Mouse (Mus musculus): ENCODE measurements around the gene Slc35f1. TPM values are rescaled to one million over a fixed set of nuclear protein-coding genes. Genes with fewer than 3 reads are reported as not detected.

The Slc35f1 gene
- total RNA-seq (2015) (not detected in 2 replicates), total RNA-seq (2017) (not detected in 2 replicates)

GRCm38 (mm10) chr10:52690334-52690991, at the start of gene Slc35f1:
Slc35f1 (plus strand) TSS chr10:52690533.
- ATAC-seq (replicated peaks; ENCODE audit: poor library complexity), result peak; percentile 68

- no peak for ATAC-seq (replicated peaks; ENCODE audit: poor library complexity)
These were observed 19.1 kb upstream of the Slc35f1 start for GRCm38 (mm10) chr10:52671234-52671633.

DNA sequence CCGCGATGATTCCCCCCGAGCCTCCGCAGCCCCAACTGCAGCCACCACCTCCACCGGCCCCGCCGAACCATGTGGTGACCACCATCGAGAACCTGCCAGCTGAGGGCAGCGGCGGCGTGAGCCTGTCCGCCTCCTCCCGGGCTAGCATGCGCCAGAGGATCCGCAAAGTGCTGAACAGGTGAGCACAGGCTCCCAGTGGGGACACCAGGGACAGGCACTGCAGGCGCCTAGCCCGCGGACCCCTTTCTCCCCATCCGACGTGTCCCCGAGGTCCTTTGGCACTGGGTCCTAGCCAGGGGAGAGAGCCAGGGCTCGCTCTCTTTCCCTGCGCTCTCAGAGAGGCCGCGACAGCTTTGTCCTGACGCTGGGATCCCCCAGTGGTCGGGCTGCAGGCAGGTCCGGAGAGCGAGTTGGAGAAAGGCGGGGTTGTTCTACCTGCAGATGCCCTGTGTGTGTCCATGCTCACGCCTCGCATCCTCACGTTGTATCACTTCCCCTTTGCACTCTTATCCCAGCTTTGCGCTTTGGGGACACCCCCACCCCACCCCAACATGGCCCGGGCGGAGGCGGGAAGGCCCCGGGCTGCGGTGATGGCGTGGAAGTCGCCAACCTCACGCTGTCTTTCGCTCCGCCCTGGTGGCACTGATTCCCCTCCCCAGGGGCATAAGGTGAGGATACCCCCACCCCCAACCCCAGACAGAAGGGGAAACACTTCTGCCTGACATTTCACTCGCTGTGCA, 829 bp downstream of the Slc35f1 start:
- peak; percentile 50 for ATAC-seq (replicated peaks; ENCODE audit: poor library complexity)

- ATAC-seq (replicated peaks; ENCODE audit: poor library complexity), result no peak
These were observed 13.4 kb downstream of the Slc35f1 start for GRCm38 (mm10) chr10:52703688-52704087.

DNA sequence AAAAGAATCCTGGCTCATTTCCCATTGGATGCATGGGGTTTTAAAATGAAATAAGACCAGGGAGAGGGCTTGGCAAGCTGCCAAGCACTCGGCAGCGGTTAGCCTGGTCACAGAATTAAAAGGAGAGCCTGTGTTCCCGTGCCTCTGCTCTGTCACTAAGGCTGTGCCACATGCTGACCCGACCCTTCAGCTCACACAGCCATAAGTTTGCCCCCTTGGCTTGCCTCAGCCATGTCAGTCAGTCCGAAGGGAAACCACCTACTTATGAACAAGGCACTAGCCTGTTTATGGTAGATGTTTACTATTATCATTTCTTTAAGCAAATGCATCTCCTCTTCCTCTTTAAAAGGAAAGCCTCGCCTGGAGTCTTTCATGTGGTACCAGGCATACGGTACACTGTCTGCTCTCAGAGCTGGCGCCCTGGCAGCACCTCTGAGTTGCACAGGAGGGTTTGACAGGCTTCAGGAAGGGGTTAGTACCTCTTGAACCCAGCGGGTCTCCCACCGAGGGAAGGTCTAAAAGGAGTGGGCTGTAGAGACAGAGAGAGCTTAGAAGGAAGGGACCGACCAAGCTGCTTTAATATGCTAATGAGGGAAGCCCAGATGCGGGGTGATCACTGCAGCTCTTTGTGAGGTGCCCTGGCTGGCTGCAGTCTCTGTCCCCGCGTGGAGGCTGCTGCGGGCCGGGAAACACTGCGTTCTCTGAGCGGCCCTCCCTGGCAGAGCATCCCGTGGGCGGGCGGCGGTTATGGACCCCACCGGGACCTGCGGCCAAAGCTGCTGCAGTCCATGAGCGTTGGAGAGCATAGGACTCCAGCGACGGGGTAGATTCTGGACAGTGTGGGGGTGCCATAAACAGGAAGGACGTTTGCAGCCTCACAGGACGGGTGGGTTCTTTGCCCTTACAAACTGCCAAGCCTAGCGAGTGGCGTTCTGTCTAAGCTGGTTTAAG, 14.0 kb downstream of the Slc35f1 start:
- ATAC-seq (replicated peaks; ENCODE audit: poor library complexity), result 0 out of 2 replicates have a peak, but pooled peaks have one; percentile 9

DNA sequence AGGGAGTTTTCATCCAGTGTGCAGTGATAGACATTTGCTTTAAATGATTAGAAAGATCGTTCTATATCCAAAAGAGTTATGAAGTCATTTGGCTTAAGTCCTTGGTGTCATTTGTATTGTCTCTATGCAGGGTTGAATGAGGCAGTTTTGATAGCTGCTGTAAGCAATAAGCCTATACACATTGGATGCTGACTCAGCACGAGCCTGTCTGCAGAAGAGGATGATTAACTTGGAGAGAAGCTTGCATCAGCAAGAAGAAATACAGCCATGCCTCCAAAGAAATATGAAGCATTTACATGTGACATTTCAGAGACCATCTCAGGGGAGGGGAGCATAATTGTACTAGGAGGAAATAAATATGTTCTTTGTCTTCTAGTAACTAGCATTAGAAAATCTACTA, 19.1 kb downstream of the Slc35f1 start:
- no peak for ATAC-seq (replicated peaks; ENCODE audit: poor library complexity)

GRCm38 (mm10) chr10:52712166-52712565, 21.8 kb downstream of the Slc35f1 start:
- ATAC-seq (replicated peaks; ENCODE audit: poor library complexity), result no peak

DNA sequence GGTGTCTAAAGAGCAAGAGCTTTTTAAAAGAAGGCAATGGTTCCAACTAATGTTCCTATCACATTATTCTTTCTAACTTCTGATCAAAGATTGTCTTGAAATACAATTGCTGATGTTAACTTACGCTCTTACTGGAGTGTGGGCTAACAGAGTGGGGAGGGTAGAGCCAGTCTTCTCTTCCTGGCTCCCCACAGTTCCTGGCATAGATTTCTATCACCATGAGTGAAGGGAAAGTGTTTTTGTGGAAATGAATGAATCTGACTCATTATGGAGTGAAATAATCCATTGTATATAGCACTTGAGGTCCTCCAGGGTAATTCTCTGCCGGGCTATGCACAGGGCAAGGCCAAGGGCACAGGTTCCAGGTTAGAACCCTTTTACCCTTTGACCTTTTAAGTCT, 24.2 kb downstream of the Slc35f1 start:
- ATAC-seq (replicated peaks; ENCODE audit: poor library complexity), result no peak

DNA sequence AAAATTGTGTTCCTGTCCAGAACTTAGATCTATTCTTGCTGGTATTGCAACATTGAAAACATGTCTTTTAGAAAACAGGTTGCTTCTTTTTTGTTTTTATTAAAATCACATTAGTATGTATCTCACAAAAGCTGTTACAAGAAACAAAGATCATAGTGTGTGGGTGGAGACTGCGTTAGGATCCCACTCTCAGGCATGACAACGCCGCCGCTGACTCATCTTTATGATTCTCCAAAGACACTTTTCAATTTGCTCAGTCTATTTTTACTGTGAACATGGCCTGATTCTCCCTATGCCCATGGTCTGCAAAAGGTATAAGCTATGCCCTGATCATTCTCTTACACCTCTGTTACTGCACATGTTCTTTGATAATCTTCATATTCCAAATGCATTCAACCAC, 24.8 kb downstream of the Slc35f1 start:
- ATAC-seq (replicated peaks; ENCODE audit: poor library complexity), result no peak

GRCm38 (mm10) chr10:52718199-52718917, 28.0 kb downstream of the Slc35f1 start:
- no peak for ATAC-seq (replicated peaks; ENCODE audit: poor library complexity)

DNA sequence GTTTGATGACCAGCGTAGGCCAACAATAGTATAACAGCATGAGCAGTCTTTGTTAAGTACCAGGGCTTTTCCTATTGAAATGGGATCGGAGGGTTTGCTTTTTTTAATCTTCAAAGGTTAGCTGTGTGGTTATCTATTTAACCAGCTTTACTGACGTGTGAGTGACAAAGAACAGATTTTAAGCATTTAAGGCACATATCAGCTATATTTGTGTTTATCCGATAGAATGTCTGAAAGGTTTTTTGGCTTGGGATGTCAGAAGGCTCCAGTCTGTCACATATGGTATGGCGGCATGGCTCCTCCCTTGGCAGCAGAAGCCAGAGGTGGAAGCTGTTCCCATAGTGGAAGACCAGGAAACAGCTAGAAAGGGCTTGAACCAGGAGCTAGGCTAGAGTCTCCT, 36.3 kb downstream of the Slc35f1 start:
- no peak for ATAC-seq (replicated peaks; ENCODE audit: poor library complexity)

- no peak for ATAC-seq (replicated peaks; ENCODE audit: poor library complexity)
These were observed 52.5 kb downstream of the Slc35f1 start for GRCm38 (mm10) chr10:52742671-52743379.

- no peak for ATAC-seq (replicated peaks; ENCODE audit: poor library complexity)
These were observed 53.5 kb downstream of the Slc35f1 start for GRCm38 (mm10) chr10:52743831-52744230.

- ATAC-seq (replicated peaks; ENCODE audit: poor library complexity), result no peak
These were observed 57.8 kb downstream of the Slc35f1 start for GRCm38 (mm10) chr10:52748028-52748597.

GRCm38 (mm10) chr10:52755949-52756679, 65.8 kb downstream of the Slc35f1 start:
- ATAC-seq (replicated peaks; ENCODE audit: poor library complexity), result no peak

DNA sequence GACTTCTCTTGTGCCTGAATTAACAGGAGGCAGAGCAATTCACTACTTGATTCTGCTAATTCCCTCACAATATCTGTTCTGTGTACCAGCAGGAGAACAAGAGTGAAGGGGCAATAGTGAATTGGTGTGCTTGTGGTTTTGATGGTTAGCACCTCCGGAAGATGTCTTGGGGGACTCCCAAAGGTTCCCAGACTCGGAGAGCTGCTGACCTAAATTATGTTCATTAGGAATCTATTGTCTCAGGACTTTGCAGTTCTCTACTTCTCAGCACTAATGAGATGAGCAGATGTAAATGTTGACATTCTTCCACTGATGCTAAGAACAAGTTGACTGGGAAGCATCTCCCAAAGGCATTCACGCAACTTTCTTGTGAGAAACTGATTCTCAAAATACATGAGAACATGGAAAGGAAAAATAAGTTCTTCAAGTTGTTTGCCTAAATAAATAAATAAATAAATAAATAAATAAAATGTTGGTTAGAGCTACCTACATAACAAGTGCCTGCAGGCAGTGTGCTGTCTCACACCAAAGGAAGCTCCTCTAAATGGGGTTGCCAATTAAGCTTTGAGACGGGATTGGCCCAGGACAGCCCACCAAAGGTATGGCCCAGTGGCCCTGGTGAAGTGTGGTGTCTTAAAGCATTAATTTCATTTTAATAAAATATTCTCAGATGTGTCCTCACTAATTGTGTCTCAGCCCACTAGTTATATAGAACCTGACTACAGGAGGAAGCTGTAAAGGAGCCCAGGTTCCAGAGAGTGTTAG, 67.3 kb downstream of the Slc35f1 start:
- ATAC-seq (replicated peaks; ENCODE audit: poor library complexity), result no peak

GRCm38 (mm10) chr10:52758589-52758988, 68.3 kb downstream of the Slc35f1 start:
- ATAC-seq (replicated peaks; ENCODE audit: poor library complexity), result peak; percentile 42; the same call in 1 of the 2 replicates

- ATAC-seq (replicated peaks; ENCODE audit: poor library complexity), result no peak
These were observed 70.2 kb downstream of the Slc35f1 start for GRCm38 (mm10) chr10:52760527-52760926.
